Mouse (Mus musculus) megakaryocyte-erythroid progenitor cell, adult 5-6 weeks (primary cell): ENCODE data around the gene Gpr63. TPM values are rescaled to one million over a fixed set of nuclear protein-coding genes. Genes with fewer than 3 reads are reported as not detected.
"Not testable (repeated sequence)": the region's sequence is repeated elsewhere in the genome, so short reads cannot be mapped to it uniquely, and the experiment has no call there.

Source experiments
- ATAC-seq: replicated peaks from 2 replicates; pipeline ENCODE4 v1.8.0; 2016; ENCODE audit warnings: mild to moderate bottlenecking, inconsistent platforms; ENCODE audit not compliant: severe bottlenecking, poor library complexity, low FRiP score, low TSS enrichment
- total RNA-seq, 2 experiments: library from RNA; stranded (forward) in 1 of 2; stranded (reverse) in 1 of 2; fragments of 200-1000, 215-1000 nt in 1 of 2; fragments of >200 nt in 1 of 2; fragmentation: Nextera tagmentation in 1 of 2; gene quantifications; 2 replicates each; pipeline ENCODE4 v1.2.3; 2014 to 2017

The Gpr63 gene
- total RNA-seq, 2 experiments from 2014 or later, result not detected

DNA sequence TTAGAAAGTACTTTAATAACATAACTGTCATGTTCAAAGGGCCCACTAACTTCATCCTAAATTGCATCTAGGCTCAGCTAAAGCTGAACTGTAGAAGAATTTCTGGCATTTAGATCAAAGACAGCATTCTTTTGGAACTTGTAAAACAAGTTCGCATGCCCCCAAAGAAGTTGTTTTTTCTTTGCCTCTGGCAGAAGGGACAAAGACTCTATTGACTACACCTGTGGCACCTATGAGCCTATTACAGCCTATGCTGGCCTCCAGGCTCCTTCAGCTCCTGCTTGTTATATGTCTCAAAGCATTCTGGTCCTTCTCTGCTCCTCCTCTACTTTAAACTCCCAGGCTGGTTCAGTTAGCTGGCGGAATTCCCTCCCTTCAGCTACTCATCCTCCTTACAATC, 69.6 kb downstream of the Gpr63 start:
- no peak for ATAC-seq

DNA sequence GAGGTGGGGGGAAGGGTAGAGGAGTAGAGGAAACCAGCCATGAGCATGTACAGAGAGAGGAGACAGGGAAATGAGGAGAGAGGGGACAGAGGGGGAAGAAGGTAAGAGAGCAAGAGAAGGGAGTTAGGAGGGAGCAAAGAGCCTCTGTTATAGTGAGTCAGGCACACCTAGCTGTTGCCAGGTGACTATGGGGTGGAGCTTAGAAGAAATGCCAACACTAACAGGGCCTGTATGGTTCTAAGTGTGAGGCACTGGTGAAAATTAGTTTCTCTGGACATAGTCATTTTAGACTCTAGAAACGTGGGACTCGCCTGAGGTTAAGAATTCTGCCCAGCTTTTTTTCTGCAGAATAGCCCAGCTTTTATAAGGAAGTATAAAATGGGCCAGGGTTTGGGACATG, 71.1 kb downstream of the Gpr63 start:
- no peak for ATAC-seq

DNA sequence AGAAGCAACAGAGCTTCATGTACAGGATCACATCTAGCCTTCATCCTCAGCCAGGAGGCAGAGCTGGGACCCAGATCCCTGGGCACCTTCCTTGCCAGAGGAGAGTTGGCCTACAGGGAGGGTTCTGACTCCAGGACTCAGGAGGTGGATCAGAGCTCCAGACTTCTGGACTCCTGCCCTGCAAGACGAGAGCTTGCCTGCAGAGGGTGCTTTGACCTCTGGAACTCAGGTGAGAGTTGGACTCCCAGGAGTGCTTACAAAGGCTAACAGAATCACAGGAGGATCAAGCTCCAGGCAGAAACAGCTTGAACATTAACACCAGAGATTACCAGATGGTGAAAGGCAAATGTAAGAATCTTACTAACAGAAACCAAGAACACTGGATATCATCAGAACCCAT, 89.3 kb downstream of the Gpr63 start:
- not testable (repeated sequence) for ATAC-seq

Other genes with a start within 250 kb of the Gpr63 start
- not detected in 2 replicates for gene Klhl32, start 115.3 kb upstream of the Gpr63 start, total RNA-seq (2014; fragmentation: Nextera tagmentation)
- not detected in 2 replicates for gene Klhl32, start 115.3 kb upstream of the Gpr63 start, total RNA-seq (2017)
- gene Ndufaf4, start 68.3 kb upstream of the Gpr63 start, total RNA-seq (2014; fragmentation: Nextera tagmentation), result 40.3 and 64.8 TPM in 2 replicates
- 36.1 and 46.6 TPM in 2 replicates for gene Ndufaf4, start 68.3 kb upstream of the Gpr63 start, total RNA-seq (2017)